Mouse (Mus musculus) E14TG2a.4 (cell line): Measurements from ENCODE around the gene Pecam1.

Source experiments
- CTCF ChIP-seq: conservative IDR thresholded peaks from 2 replicates; pipeline ENCODE4 v1.5.1; 2014; ENCODE audit warnings: low read length
- NANOG ChIP-seq: IDR thresholded peaks from 2 replicates; pipeline ENCODE4 v1.6.1; 2014; ENCODE audit warnings: borderline replicate concordance, low read length, mixed read lengths
- POU5F1 ChIP-seq: IDR thresholded peaks from 2 replicates; pipeline ENCODE4 v1.6.1; 2014; ENCODE audit warnings: low read length, borderline replicate concordance

GRCm38 (mm10) chr11:106665328-106665727, 85.1 kb downstream of the Pecam1 start:
- no peak for TF ChIP-seq CTCF
- TF ChIP-seq NANOG = no peak
- TF ChIP-seq POU5F1 = no peak
